Mouse (Mus musculus) left cerebral cortex, adult 18-20 months (tissue): ENCODE measurements around the gene Mapk7. TPM values are rescaled to one million over a fixed set of nuclear protein-coding genes. Genes with fewer than 3 reads are reported as not detected.

Source experiments
- DNase-seq, 2 experiments: peaks; one replicate each; pipeline ENCODE4 v3.0.0; 2021 to 2022; ENCODE audit warnings: low spot score in 2 of 2, mixed read lengths in 1 of 2
- long read RNA-seq, 2 experiments: library from polyadenylated mRNA; stranded (forward); transcript quantifications; one replicate each; pipeline ENCODE4 v2.0.0; 2021
- total RNA-seq, 2 experiments: library from RNA; stranded (reverse); gene quantifications; 2 replicates each; pipeline ENCODE4 v1.2.3; 2021

Mapk7 gene
- 10 to 100 TPM; 22.9 to 23.9 TPM for total RNA-seq
- long read RNA-seq, experiment 1, transcript Mapk7-201 (7 exons, 3,019 nt): major isoform, 9 of 40 reads
- long read RNA-seq, experiment 1, partial matches to known transcripts: 12 of 40 reads
- long read RNA-seq, experiment 1, other reads (novel, unspliced or antisense): 18 of 40 reads
- long read RNA-seq, experiment 2, partial matches to known transcripts: 13 of 32 reads
- long read RNA-seq, experiment 2, other reads (novel, unspliced or antisense): 14 of 32 reads

- DNase-seq: peak; percentile 91 to 97
Measured at GRCm38 (mm10) chr11:61494129-61494997, at the start of gene Mapk7. TSS of gene Mapk7 (minus strand) at chr11:61494406.

DNA sequence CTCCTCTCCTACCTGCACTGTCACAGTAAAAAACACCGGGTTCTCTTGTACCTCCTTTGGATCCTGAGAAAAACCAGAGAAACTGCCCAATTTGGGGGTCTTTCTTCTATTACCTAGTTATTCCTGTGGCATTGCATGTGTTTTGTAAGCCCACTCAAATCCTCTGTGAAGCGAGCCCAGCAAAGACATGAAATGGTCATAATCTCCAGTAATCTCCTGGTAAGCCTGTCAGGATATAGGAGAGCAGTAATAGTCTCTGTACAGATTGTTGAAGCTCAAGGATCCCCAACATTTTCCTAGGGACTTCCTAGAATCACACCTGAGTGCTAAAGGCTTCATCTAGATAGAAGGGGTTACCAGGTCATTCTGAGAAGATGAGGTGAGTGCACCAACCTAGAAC, 46.9 kb upstream of the Mapk7 start:
- DNase-seq: no peak

GRCm38 (mm10) chr11:61540642-61541041, 46.4 kb upstream of the Mapk7 start:
- DNase-seq: no peak

DNA sequence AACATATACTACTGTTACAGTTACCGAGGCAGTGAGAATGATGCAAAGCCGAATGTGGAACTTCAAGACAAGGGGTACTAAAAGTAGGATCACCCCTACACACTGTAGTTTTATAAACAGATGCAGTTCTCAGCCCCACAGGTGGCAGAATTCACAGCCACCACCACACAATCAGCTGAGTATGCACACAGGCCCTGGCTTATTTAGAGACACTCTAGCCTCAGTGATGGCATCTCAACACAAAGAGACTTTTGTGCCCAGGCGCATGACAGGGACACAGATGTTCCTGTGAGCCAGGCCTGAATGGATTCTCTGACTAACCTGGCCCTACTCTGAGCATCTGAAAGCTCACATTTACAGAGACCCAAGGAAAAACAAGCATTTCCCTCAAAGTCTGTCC, 43.2 kb upstream of the Mapk7 start:
- peak; percentile 32 to 35 for DNase-seq

- no peak for DNase-seq
Measured at GRCm38 (mm10) chr11:61536952-61537351, 42.7 kb upstream of the Mapk7 start.

- DNase-seq: no peak
Measured at GRCm38 (mm10) chr11:61535530-61535929, 41.3 kb upstream of the Mapk7 start.

DNA sequence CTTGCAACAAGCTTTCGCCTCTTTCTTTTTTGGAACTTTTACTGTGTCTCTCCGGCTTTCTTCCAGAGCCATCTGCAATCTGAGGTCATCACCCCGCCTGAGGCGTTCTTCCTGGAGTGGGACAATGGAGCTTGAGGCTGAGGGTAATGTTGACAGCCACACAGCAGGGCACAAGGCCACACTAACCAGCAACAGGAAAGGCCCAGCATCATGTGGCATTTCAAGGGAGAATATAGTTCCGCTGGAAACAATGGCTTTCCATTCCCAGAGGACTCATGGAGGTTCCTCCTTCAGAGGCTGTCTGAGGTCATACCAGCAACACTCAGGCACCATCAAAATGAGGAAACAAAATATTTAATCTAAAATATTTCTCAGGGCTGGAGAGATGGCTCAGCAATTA, 39.4 kb upstream of the Mapk7 start:
- no peak for DNase-seq

DNA sequence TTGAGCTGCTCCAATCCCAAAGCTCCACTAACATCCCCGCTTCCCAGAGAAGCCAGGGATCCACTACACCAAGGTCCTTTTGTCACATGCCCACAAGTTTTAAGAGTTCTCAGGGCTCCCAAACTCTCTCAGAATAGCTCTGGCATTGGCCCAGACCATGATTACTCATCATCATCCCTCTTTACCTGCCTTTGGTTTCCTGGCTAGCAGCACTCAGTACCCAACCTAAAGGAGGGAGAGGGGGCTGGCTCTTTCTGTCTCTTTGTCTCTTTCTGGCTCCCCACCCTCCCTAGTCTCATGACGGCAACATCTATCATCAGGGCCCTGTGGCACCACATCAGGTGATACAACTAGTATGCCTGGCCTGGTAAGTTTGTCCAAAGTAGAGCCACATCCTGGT, 38.6 kb upstream of the Mapk7 start:
- DNase-seq: no peak

DNA sequence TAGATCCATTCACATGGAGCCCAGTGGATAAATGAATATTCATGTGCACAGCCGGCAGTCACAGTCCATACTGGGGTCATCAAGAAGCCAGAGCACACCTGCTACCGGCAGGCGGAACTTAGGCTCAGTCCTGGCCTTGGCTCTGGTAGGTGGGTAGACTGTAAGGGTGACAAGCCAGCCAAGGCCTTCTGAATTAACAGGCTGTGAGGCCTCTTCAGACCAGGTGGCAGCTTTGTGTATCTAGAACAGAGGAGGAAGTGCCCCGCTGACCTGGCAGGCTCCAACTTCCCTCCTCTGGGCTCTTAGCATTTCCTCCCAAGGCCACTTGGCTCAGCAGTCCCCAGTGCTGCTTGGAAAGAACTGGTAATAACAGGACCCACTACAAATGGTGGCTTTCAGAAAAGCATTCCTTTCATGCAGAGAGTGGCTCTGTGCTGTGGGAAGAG, 35.1 kb upstream of the Mapk7 start:
- no peak for DNase-seq

DNA sequence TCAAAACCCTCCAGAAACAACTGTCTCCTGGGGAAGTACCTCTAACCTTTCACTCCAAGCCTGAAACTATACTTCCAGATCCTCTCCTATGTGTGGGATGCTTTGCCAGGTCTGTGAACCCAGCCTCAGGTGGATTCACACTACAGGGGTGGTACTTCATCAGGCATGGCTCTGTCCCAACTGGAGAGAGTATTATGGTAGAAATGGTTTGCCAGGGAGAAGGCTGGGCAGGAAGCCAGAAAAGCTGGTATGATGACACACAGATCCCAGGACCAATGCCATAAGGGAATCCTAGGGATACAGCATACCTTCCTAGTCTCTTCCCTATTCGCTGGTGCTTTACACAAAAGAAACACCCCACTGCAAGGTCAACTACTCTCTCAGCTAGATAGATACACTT, 32.7 kb upstream of the Mapk7 start:
- DNase-seq: peak in 1 of 2 experiments; percentile 33

DNA sequence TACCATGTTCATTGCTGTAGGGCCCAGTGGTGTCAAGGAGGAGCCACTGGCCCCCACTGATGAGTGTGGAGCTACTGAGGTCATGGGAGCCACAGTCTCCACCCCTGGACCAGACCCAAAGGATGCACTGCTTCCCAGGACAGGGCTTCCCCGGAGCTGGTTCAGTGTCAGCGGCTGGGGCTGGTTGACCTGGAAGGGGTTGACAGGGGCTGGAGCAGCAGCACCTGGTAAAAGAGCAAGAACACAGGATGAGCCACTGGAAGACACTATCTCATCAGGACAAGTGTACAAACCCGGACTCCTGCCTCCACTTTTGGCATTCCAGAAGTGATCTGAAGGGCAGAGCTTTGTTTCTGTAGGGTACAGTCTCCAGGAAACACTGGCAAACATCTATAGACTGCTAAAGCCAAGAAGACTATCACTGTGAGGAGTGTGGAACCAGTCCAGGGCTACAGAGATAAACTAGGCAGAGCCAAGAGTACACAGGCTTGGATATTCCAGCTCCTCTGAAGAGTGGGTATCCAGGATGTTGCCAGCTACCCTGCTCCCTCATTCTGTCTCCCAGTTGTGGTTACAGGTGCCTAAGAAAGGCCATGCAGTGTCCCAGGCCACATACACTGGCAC, 25.4 kb upstream of the Mapk7 start:
- no peak for DNase-seq

DNA sequence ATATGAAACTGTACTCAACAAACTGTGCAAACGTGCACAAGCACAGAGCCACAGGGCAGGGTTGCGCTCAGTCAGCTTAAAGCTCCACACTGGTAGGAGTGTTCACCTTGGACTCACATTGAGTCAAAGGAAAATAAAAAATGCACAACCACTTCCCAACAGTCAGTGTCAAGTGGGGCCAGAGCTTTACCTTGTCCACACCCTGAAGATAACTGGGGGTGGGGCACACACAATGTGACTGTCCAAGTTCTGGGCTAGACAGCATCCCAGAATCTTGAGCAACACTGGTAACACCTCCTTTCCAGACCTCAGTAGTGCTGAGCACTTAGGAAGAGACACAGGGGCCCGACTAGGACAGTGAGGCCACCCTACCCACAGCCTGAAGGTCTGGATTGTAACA, 24.7 kb upstream of the Mapk7 start:
- no peak for DNase-seq

DNA sequence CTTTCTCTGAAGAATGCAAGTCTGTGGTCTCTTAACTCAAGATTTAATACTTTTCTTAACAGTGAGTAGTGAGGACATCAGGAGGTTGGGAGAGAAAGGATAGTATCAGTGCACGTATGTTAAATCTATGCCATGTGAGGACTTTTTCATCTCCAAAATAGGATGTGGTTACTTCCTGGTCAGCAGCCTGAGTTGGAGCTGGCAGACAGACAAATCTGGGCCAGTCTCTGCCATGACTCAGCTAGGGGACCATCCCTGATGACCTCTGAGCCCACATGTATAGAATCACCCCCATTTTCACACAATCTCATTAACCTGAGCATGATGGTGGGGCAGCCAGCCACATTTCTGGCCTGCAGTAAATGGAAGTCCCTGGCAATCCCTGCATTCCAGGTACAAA, 23.8 kb upstream of the Mapk7 start:
- DNase-seq: no peak

DNA sequence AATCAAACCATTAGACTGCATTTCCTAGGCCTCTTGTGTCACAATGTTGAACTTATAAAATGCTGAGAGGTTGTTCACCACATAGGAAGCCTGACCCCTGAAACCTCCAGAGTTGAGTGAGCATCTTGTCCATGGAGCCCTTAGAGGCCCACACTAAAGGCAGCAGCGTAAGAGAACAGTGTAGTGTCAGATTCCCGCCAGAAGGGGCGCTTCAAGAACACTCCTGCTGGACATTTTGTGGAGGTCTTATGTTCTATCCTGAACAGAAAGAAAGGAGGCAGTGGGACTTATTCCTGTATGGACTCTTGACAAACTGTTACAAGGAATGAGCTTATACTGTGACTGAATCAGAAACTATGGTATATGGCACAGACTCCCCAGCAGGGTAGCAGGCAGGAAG, 20.7 kb upstream of the Mapk7 start:
- peak in 1 of 2 experiments; percentile 37 for DNase-seq

- DNase-seq: peak; percentile 96 to 98
Measured at GRCm38 (mm10) chr11:61504713-61505257, 10.6 kb upstream of the Mapk7 start, which contains the start of gene B9d1. TSS of gene B9d1 (plus strand) at chr11:61505144.

GRCm38 (mm10) chr11:61503933-61504332, 9.7 kb upstream of the Mapk7 start:
- DNase-seq: no peak

GRCm38 (mm10) chr11:61498736-61499504, 4.7 kb upstream of the Mapk7 start:
- DNase-seq: no peak

GRCm38 (mm10) chr11:61497490-61497889, 3.3 kb upstream of the Mapk7 start:
- DNase-seq: no peak

- DNase-seq: no peak
Measured at GRCm38 (mm10) chr11:61495528-61495927, 1.3 kb upstream of the Mapk7 start.

- DNase-seq: peak; percentile 39 to 47
Measured at GRCm38 (mm10) chr11:61493525-61494128, 579 bp downstream of the Mapk7 start.
